In genomic region chr14:115017410-115018153, GRCm38 (mm10) we compare ENCODE assay signal across 8 mouse cellular contexts.
DNase-seq lines count a peak whose midpoint lies in the region; ATAC-seq lines count a peak whose summit lies in the region.

No protein-coding gene starts in this region.

- no peaks in the 10 kb centered on the region for H3K9me3 ChIP-seq in intestine, embryonic 14.5 days (ENCODE audit: control insufficient read depth, low read length)

- no peaks in the 10 kb centered on the region for H3K27me3 ChIP-seq in intestine, embryonic 14.5 days (replicated peaks; ENCODE audit: control insufficient read depth, insufficient read depth, low read length)

- H3K36me3 ChIP-seq in intestine, embryonic 14.5 days (ENCODE audit: control insufficient read depth, insufficient read depth, low read length): no peaks in the 10 kb centered on the region

- DNase-seq in embryo, embryonic 10 days (ENCODE audit: low spot score): peak; percentile 87
- DNase-seq in gastrocnemius, postnatal 36 days: peak; percentile 8 to 28
- peak; percentile 77 for DNase-seq in intestine, embryonic 14.5 days (ENCODE audit: low spot score)
- DNase-seq in left cerebral cortex, postnatal 25 days (ENCODE audit: low spot score in 2 of 2): peak; percentile 74 to 79
- DNase-seq in right cerebral cortex, adult 2 months (ENCODE audit: low spot score in 2 of 2): peak; percentile 70 to 80
- peak; percentile 38 for DNase-seq in urinary bladder, adult 2 months (ENCODE audit: low spot score)

- H3K4me2 ChIP-seq in intestine, embryonic 14.5 days (ENCODE audit: low read length): peak overlapping the region; percentile 53

- intact Hi-C loops in gastrocnemius, postnatal 36 days (cut with DNase I): no loop called here
- intact Hi-C loops in left cerebral cortex, postnatal 25 days (cut with DNase I): loop anchor here (1.0 kb wide), 1 partner anchor 25 kb away; no protein-coding TSS in a partner anchor

- H3K27ac ChIP-seq in intestine, embryonic 14.5 days (ENCODE audit: low read depth): no peak overlapping the region

- ATAC-seq in activated CD4-positive, CD25-positive, alpha-beta regulatory T cell, adult 4 months: peak; percentile 94
- ATAC-seq in intestine, embryonic 14.5 days (replicated peaks; ENCODE audit: low FRiP score, low TSS enrichment, low read depth): peak; percentile 85; the same call in 1 of the 2 replicates
- ATAC-seq in megakaryocyte progenitor cell, adult 5-6 weeks (replicated peaks; ENCODE audit: poor library complexity): peak; percentile 98

- H3K4me1 ChIP-seq in intestine, embryonic 14.5 days (replicated peaks; ENCODE audit: control insufficient read depth, insufficient read depth, low read length): no peaks in the 10 kb centered on the region

- H3K4me3 ChIP-seq in intestine, embryonic 14.5 days (ENCODE audit: low read depth, low read length): peak overlapping the region; percentile 31

- 18% methylated on average over 22 of the region's 22 CpGs for WGBS in intestine, embryonic 14.5 days

- H3K9ac ChIP-seq in intestine, embryonic 14.5 days (ENCODE audit: low read length): no peak overlapping the region

Comparison
In these comparisons a context has a peak if more than half of its experiments do, and no peak if none do; other contexts are left out.
1. DNase-seq: peak in every context shown above with its lines; median percentile 87 in embryo, embryonic 10 days; 77 in intestine, embryonic 14.5 days; 76 in left cerebral cortex, postnatal 25 days; 75 in right cerebral cortex, adult 2 months; 38 in urinary bladder, adult 2 months; 18 in gastrocnemius, postnatal 36 days.